Comparison of ENCODE assay signal across 9 mouse cellular contexts in genomic region chr19:45741431-45742217, GRCm38 (mm10). TPM values are rescaled to one million over a fixed set of nuclear protein-coding genes. Genes with fewer than 3 reads are reported as not detected.
DNase-seq lines count a peak whose midpoint lies in the region; ATAC-seq and TF ChIP-seq lines count a peak whose summit lies in the region.
"Had no signal": no experiment of that assay in that cellular context is flagged by ENCODE, and none has a peak within 500 bp of the region (broad histone marks: within the 10 kb centered on the region; RNA-seq: fewer than 3 reads in every experiment).

No protein-coding gene starts in this region.

- no peak for DNase-seq in kidney, postnatal 4 days
- DNase-seq in hindbrain, postnatal 0 days (ENCODE audit: low spot score) = no peak
- no peak for DNase-seq in midbrain, postnatal 0 days (ENCODE audit: low spot score)
- no peak for DNase-seq in yolk sac, embryonic 10.5 days (ENCODE audit: low spot score)
- no peak for DNase-seq in right cerebral cortex, adult 18-20 months
- DNase-seq: layer of hippocampus, postnatal 36 days had no signal

- peak overlapping the region; percentile 93 for H3K4me2 ChIP-seq in kidney, embryonic 15.5 days
- H3K4me2 ChIP-seq in embryonic facial prominence, embryonic 15.5 days (replicated peaks) = peak overlapping the region; percentile 78; the same call in 1 of the 2 replicates
- H3K4me2 ChIP-seq in hindbrain, postnatal 0 days (ENCODE audit: low read depth, low read length) = peak overlapping the region; percentile 71
- no peak overlapping the region for H3K4me2 ChIP-seq in midbrain, postnatal 0 days (ENCODE audit: low read depth, low read length, poor library complexity, severe bottlenecking)

- 3% methylated on average over 45 of the region's 45 CpGs for WGBS in kidney, embryonic 15.5 days
- WGBS in embryonic facial prominence, embryonic 15.5 days = 2% methylated on average over 45 of the region's 45 CpGs
- WGBS in hindbrain, postnatal 0 days = 2% methylated on average over 45 of the region's 45 CpGs
- WGBS in midbrain, postnatal 0 days = under 1% methylated on average over 45 of the region's 45 CpGs

- H3K27me3 ChIP-seq in kidney, embryonic 15.5 days = peaks cover 99% of the 10 kb centered on the region
- peaks cover 97% of the 10 kb centered on the region for H3K27me3 ChIP-seq in embryonic facial prominence, embryonic 15.5 days
- peaks cover 69% of the 10 kb centered on the region for H3K27me3 ChIP-seq in hindbrain, postnatal 0 days (ENCODE audit: insufficient read depth, low read length)
- peaks cover 87% of the 10 kb centered on the region for H3K27me3 ChIP-seq in midbrain, postnatal 0 days (ENCODE audit: insufficient read depth, low read length)

- peak overlapping the region; percentile 47 for H3K9ac ChIP-seq in kidney, embryonic 15.5 days
- no peak overlapping the region for H3K9ac ChIP-seq in embryonic facial prominence, embryonic 15.5 days
- H3K9ac ChIP-seq in hindbrain, postnatal 0 days (replicated peaks; ENCODE audit: low read length) = no peak overlapping the region
- no peak overlapping the region for H3K9ac ChIP-seq in midbrain, postnatal 0 days (replicated peaks; ENCODE audit: low read length, poor library complexity, severe bottlenecking)

- TF ChIP-seq CTCF in hindbrain, postnatal 0 days (IDR thresholded peaks at IDR 0.05; ENCODE audit: low read depth) = no peak
- no peak for TF ChIP-seq CTCF in midbrain, postnatal 0 days (IDR thresholded peaks at IDR 0.05)

- peaks cover 55% of the 10 kb centered on the region for H3K4me1 ChIP-seq in kidney, embryonic 15.5 days
- peaks cover 54% of the 10 kb centered on the region for H3K4me1 ChIP-seq in embryonic facial prominence, embryonic 15.5 days
- H3K4me1 ChIP-seq in hindbrain, postnatal 0 days (ENCODE audit: insufficient read depth, low read length) = peaks cover 17% of the 10 kb centered on the region
- peaks cover 6% of the 10 kb centered on the region; the same call in 1 of the 2 replicates for H3K4me1 ChIP-seq in midbrain, postnatal 0 days (ENCODE audit: insufficient read depth, low read length)

- H3K4me3 ChIP-seq in kidney, embryonic 15.5 days (replicated peaks) = peak overlapping the region; percentile 53
- peak overlapping the region; percentile 12; the same call in 1 of the 2 replicates for H3K4me3 ChIP-seq in embryonic facial prominence, embryonic 15.5 days (replicated peaks)
- peak overlapping the region; percentile 40 for H3K4me3 ChIP-seq in hindbrain, postnatal 0 days (ENCODE audit: low read length)
- H3K4me3 ChIP-seq in midbrain, postnatal 0 days (ENCODE audit: low read depth, low read length) = peak overlapping the region; percentile 38; the same call in 1 of the 2 replicates

- H3K27ac ChIP-seq in kidney, embryonic 15.5 days = no peak overlapping the region
- H3K27ac ChIP-seq in embryonic facial prominence, embryonic 15.5 days (replicated peaks) = no peak overlapping the region
- no peak overlapping the region for H3K27ac ChIP-seq in hindbrain, postnatal 0 days
- H3K27ac ChIP-seq in midbrain, postnatal 0 days (ENCODE audit: low read depth, low read length) = no peak overlapping the region

- no peaks in the 10 kb centered on the region for H3K9me3 ChIP-seq in kidney, embryonic 15.5 days (replicated peaks)
- H3K9me3 ChIP-seq in embryonic facial prominence, embryonic 15.5 days (replicated peaks) = no peaks in the 10 kb centered on the region
- no peaks in the 10 kb centered on the region for H3K9me3 ChIP-seq in hindbrain, postnatal 0 days (ENCODE audit: low read length)
- no peaks in the 10 kb centered on the region for H3K9me3 ChIP-seq in midbrain, postnatal 0 days (ENCODE audit: low read length)

- no peaks in the 10 kb centered on the region for H3K36me3 ChIP-seq in kidney, embryonic 15.5 days
- H3K36me3 ChIP-seq in embryonic facial prominence, embryonic 15.5 days = no peaks in the 10 kb centered on the region
- no peaks in the 10 kb centered on the region for H3K36me3 ChIP-seq in hindbrain, postnatal 0 days (ENCODE audit: insufficient read depth, low read length)
- H3K36me3 ChIP-seq in midbrain, postnatal 0 days (ENCODE audit: insufficient read depth, low read length) = no peaks in the 10 kb centered on the region

- no peak for ATAC-seq in kidney, embryonic 15.5 days (replicated peaks; ENCODE audit: low FRiP score)
- no peak for ATAC-seq in embryonic facial prominence, embryonic 15.5 days (ENCODE audit: insufficient number of reproducible peaks, low FRiP score, low TSS enrichment, low read depth)
- ATAC-seq in hindbrain, postnatal 0 days = no peak
- no peak for ATAC-seq in midbrain, postnatal 0 days (ENCODE audit: low FRiP score)

RNA-seq across cellular contexts. Expression of gene Fgf8, which starts 1.1 kb away (rescaled TPM):
- polyA plus RNA-seq in kidney, embryonic 15.5 days (2015; fragmentation: Nextera tagmentation; extraction: Ambion mirVana) = 17.8 and 20.3 TPM in 2 replicates
- 0.15 and 0.21 TPM in 2 replicates for polyA plus RNA-seq in embryonic facial prominence, embryonic 15.5 days (2015; fragmentation: Nextera tagmentation; extraction: Ambion mirVana)
- total RNA-seq in hindbrain, postnatal 0 days (2014; rRNA removed) = 1.8 and 2.6 TPM in 2 replicates
- 1.1 and 1.3 TPM in 2 replicates for polyA plus RNA-seq in hindbrain, postnatal 0 days (2015; fragmentation: Nextera tagmentation; extraction: Ambion mirVana)
- total RNA-seq in midbrain, postnatal 0 days (2014; rRNA removed) = 1.3 TPM in 1 of 2 replicates, not detected in the other
- not detected in 2 replicates for polyA plus RNA-seq in midbrain, postnatal 0 days (2015; fragmentation: Nextera tagmentation; extraction: Ambion mirVana)
- total RNA-seq: layer of hippocampus, postnatal 36 days had no signal
- polyA plus RNA-seq: frontal cortex, adult 2 months had no signal

RNA-seq across cellular contexts. Expression of gene Npm3, which starts 7.8 kb away (rescaled TPM):
- 20.8 and 28.5 TPM in 2 replicates for polyA plus RNA-seq in kidney, embryonic 15.5 days (2015; fragmentation: Nextera tagmentation; extraction: Ambion mirVana)
- 17.0 and 17.9 TPM in 2 replicates for polyA plus RNA-seq in embryonic facial prominence, embryonic 15.5 days (2015; fragmentation: Nextera tagmentation; extraction: Ambion mirVana)
- total RNA-seq in hindbrain, postnatal 0 days (2014; rRNA removed) = 23.6 and 35.7 TPM in 2 replicates
- polyA plus RNA-seq in hindbrain, postnatal 0 days (2015; fragmentation: Nextera tagmentation; extraction: Ambion mirVana) = 5.6 and 8.1 TPM in 2 replicates
- total RNA-seq in midbrain, postnatal 0 days (2014; rRNA removed) = 26.1 and 40.2 TPM in 2 replicates
- polyA plus RNA-seq in midbrain, postnatal 0 days (2015; fragmentation: Nextera tagmentation; extraction: Ambion mirVana) = 5.6 and 6.5 TPM in 2 replicates

RNA-seq across cellular contexts. Expression of gene Mgea5, which starts 42.0 kb away (rescaled TPM):
- polyA plus RNA-seq in kidney, embryonic 15.5 days (2015; fragmentation: Nextera tagmentation; extraction: Ambion mirVana) = 47.4 and 53.3 TPM in 2 replicates
- polyA plus RNA-seq in embryonic facial prominence, embryonic 15.5 days (2015; fragmentation: Nextera tagmentation; extraction: Ambion mirVana) = 53.0 and 55.9 TPM in 2 replicates
- total RNA-seq in hindbrain, postnatal 0 days (2014; rRNA removed) = 135 and 154 TPM in 2 replicates
- polyA plus RNA-seq in hindbrain, postnatal 0 days (2015; fragmentation: Nextera tagmentation; extraction: Ambion mirVana) = 74.2 and 78.0 TPM in 2 replicates
- 145 and 210 TPM in 2 replicates for total RNA-seq in midbrain, postnatal 0 days (2014; rRNA removed)
- polyA plus RNA-seq in midbrain, postnatal 0 days (2015; fragmentation: Nextera tagmentation; extraction: Ambion mirVana) = 55.9 and 78.2 TPM in 2 replicates
